Mouse (Mus musculus): ENCODE measurements around the gene Slc16a12. TPM values are rescaled to one million over a fixed set of nuclear protein-coding genes. Genes with fewer than 3 reads are reported as not detected.

Gene Slc16a12
- polyA plus RNA-seq, 1 experiment: 2.0 TPM

GRCm38 (mm10) chr19:34731356-34731755 lies 15.7 kb downstream of the Slc16a12 start:
- no peak for TF ChIP-seq POLR2A (IDR thresholded peaks at IDR 0.05; ENCODE audit: extremely low read depth, insufficient read depth, low read length)
- no peak for TF ChIP-seq CTCF (IDR thresholded peaks at IDR 0.05; ENCODE audit: extremely low read depth, insufficient read depth, low read length)
- Histone ChIP-seq H3K27ac (ENCODE audit: insufficient read depth, low read length) (no peak overlapping the region; the same call in 1 of the 2 replicates), H3K4me3 (ENCODE audit: insufficient read depth, low read length) (no peak overlapping the region), H3K4me1 (ENCODE audit: control insufficient read depth, insufficient read depth, low read length) (no peaks in the 10 kb centered on the region)

- no peak overlapping the region for H3K4me3 ChIP-seq (ENCODE audit: insufficient read depth, low read length)
- no peak for TF ChIP-seq POLR2A (IDR thresholded peaks at IDR 0.05; ENCODE audit: extremely low read depth, insufficient read depth, low read length)
- TF ChIP-seq CTCF (IDR thresholded peaks at IDR 0.05; ENCODE audit: extremely low read depth, insufficient read depth, low read length): no peak
- no peaks in the 10 kb centered on the region for H3K4me1 ChIP-seq (ENCODE audit: control insufficient read depth, insufficient read depth, low read length)
- H3K27ac ChIP-seq (ENCODE audit: insufficient read depth, low read length): no peak overlapping the region
Observed at GRCm38 (mm10) chr19:34730584-34730983, 16.5 kb downstream of the Slc16a12 start.

GRCm38 (mm10) chr19:34729505-34729904 lies 17.6 kb downstream of the Slc16a12 start:
- TF ChIP-seq CTCF (IDR thresholded peaks at IDR 0.05; ENCODE audit: extremely low read depth, insufficient read depth, low read length) (no peak), POLR2A (IDR thresholded peaks at IDR 0.05; ENCODE audit: extremely low read depth, insufficient read depth, low read length) (no peak)
- Histone ChIP-seq H3K4me3 (ENCODE audit: insufficient read depth, low read length) (no peak overlapping the region), H3K4me1 (ENCODE audit: control insufficient read depth, insufficient read depth, low read length) (no peaks in the 10 kb centered on the region), H3K27ac (ENCODE audit: insufficient read depth, low read length) (no peak overlapping the region)

GRCm38 (mm10) chr19:34726254-34726962 lies 20.7 kb downstream of the Slc16a12 start:
- no peak overlapping the region for H3K4me3 ChIP-seq (ENCODE audit: insufficient read depth, low read length)

GRCm38 (mm10) chr19:34725418-34725817 lies 21.7 kb downstream of the Slc16a12 start:
- no peak overlapping the region for H3K27ac ChIP-seq (ENCODE audit: insufficient read depth, low read length)
- no peak overlapping the region for H3K4me3 ChIP-seq (ENCODE audit: insufficient read depth, low read length)
- no peaks in the 10 kb centered on the region for H3K4me1 ChIP-seq (ENCODE audit: control insufficient read depth, insufficient read depth, low read length)
- TF ChIP-seq CTCF (IDR thresholded peaks at IDR 0.05; ENCODE audit: extremely low read depth, insufficient read depth, low read length) (no peak), POLR2A (IDR thresholded peaks at IDR 0.05; ENCODE audit: extremely low read depth, insufficient read depth, low read length) (no peak)

More at GRCm38 (mm10) chr19:34726254-34726962, 20.7 kb downstream of the Slc16a12 start:
- TF ChIP-seq CTCF (IDR thresholded peaks at IDR 0.05; ENCODE audit: extremely low read depth, insufficient read depth, low read length) (no peak), POLR2A (IDR thresholded peaks at IDR 0.05; ENCODE audit: extremely low read depth, insufficient read depth, low read length) (no peak)
- Histone ChIP-seq H3K27ac (ENCODE audit: insufficient read depth, low read length) (no peak overlapping the region), H3K4me1 (ENCODE audit: control insufficient read depth, insufficient read depth, low read length) (no peaks in the 10 kb centered on the region)

DNA sequence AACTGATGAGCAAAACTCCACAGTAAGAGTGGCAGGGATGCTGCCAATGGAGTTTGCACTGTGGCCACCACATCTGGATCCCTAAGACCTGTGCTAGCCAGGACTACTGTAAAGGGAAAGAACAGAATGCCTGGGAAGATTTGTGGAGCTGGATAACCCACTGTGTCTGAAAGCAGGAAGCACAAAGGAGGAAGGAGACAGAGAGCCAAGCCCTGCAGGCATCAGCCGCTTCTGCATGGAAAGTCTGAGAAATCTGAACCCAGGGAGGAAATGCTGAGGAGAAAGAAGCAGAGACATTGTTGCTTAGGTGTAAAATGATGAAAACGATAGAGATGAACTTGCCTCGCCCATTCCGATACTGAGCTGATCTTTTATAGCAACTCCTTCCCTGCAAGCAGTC lies 22.5 kb downstream of the Slc16a12 start:
- H3K4me3 ChIP-seq (ENCODE audit: insufficient read depth, low read length): no peak overlapping the region
- H3K4me1 ChIP-seq (ENCODE audit: control insufficient read depth, insufficient read depth, low read length): no peaks in the 10 kb centered on the region
- no peak overlapping the region for H3K27ac ChIP-seq (ENCODE audit: insufficient read depth, low read length)
- no peak for TF ChIP-seq CTCF (IDR thresholded peaks at IDR 0.05; ENCODE audit: extremely low read depth, insufficient read depth, low read length)
- no peak for TF ChIP-seq POLR2A (IDR thresholded peaks at IDR 0.05; ENCODE audit: extremely low read depth, insufficient read depth, low read length)

GRCm38 (mm10) chr19:34722541-34722940 lies 24.5 kb downstream of the Slc16a12 start:
- no peak overlapping the region for H3K4me3 ChIP-seq (ENCODE audit: insufficient read depth, low read length)
- TF ChIP-seq POLR2A (IDR thresholded peaks at IDR 0.05; ENCODE audit: extremely low read depth, insufficient read depth, low read length): no peak
- no peak for TF ChIP-seq CTCF (IDR thresholded peaks at IDR 0.05; ENCODE audit: extremely low read depth, insufficient read depth, low read length)
- no peaks in the 10 kb centered on the region for H3K4me1 ChIP-seq (ENCODE audit: control insufficient read depth, insufficient read depth, low read length)
- H3K27ac ChIP-seq (ENCODE audit: insufficient read depth, low read length): no peak overlapping the region

GRCm38 (mm10) chr19:34720130-34720529 lies 27.0 kb downstream of the Slc16a12 start:
- no peaks in the 10 kb centered on the region for H3K4me1 ChIP-seq (ENCODE audit: control insufficient read depth, insufficient read depth, low read length)
- TF ChIP-seq CTCF (IDR thresholded peaks at IDR 0.05; ENCODE audit: extremely low read depth, insufficient read depth, low read length) (no peak), POLR2A (IDR thresholded peaks at IDR 0.05; ENCODE audit: extremely low read depth, insufficient read depth, low read length) (no peak)
- H3K4me3 ChIP-seq (ENCODE audit: insufficient read depth, low read length): no peak overlapping the region

GRCm38 (mm10) chr19:34718963-34719362 lies 28.1 kb downstream of the Slc16a12 start:
- H3K4me1 ChIP-seq (ENCODE audit: control insufficient read depth, insufficient read depth, low read length): no peaks in the 10 kb centered on the region
- TF ChIP-seq POLR2A (IDR thresholded peaks at IDR 0.05; ENCODE audit: extremely low read depth, insufficient read depth, low read length) (no peak), CTCF (IDR thresholded peaks at IDR 0.05; ENCODE audit: extremely low read depth, insufficient read depth, low read length) (no peak)
- H3K4me3 ChIP-seq (ENCODE audit: insufficient read depth, low read length): no peak overlapping the region
- no peak overlapping the region for H3K27ac ChIP-seq (ENCODE audit: insufficient read depth, low read length)

More at GRCm38 (mm10) chr19:34720130-34720529, 27.0 kb downstream of the Slc16a12 start:
- H3K27ac ChIP-seq (ENCODE audit: insufficient read depth, low read length): no peak overlapping the region

DNA sequence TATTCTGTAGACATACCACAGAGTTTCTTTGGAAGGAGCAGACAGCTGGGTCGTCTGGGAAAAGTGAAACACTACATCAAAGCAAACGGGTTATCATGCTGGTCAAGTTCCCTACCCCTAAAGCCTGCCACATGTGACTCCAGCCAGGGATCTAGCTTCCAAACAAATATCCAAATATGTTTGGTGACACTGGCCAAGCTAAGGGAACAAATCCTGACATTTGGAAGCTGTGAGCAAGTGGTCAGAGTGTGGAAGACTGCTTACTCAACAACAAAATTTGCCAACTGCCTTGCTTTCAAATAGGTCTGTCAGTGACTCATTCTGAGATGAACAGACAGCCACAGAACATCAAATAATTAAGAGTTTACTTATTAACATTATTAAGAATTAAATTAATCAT lies 28.6 kb downstream of the Slc16a12 start:
- Histone ChIP-seq H3K4me3 (ENCODE audit: insufficient read depth, low read length) (no peak overlapping the region), H3K27ac (ENCODE audit: insufficient read depth, low read length) (no peak overlapping the region), H3K4me1 (ENCODE audit: control insufficient read depth, insufficient read depth, low read length) (no peaks in the 10 kb centered on the region)
- no peak for TF ChIP-seq CTCF (IDR thresholded peaks at IDR 0.05; ENCODE audit: extremely low read depth, insufficient read depth, low read length)

Data from cortical plate, adult 2 months (tissue).